Mouse (Mus musculus) MEL (cell line): ENCODE data around the gene Zbtb46. TPM values are rescaled to one million over a fixed set of nuclear protein-coding genes. Genes with fewer than 3 reads are reported as not detected.

Experiments
- DNase-seq: peaks from one replicate; pipeline ENCODE4 v3.0.0; 2011; ENCODE audit warnings: low read depth, low spot score
- H3K27ac ChIP-seq: 2 replicates; pipeline ENCODE4 v1.5.1; 2012; ENCODE audit warnings: low read depth, mild to moderate bottlenecking, control low read depth, low read length, moderate library complexity; ENCODE audit not compliant: control insufficient read depth
- H3K27me3 ChIP-seq, 2 experiments: fragments of 150-350 bp in 1 of 2; sonication (generic) in 1 of 2; 2 replicates each; pipeline ENCODE4 v1.6.1; 2012; ENCODE audit warnings: low read length in 2 of 2, mild to moderate bottlenecking in 2 of 2, improper control_type of control experiment in 1 of 2, moderate library complexity in 1 of 2; ENCODE audit not compliant: insufficient read depth in 2 of 2, control insufficient read depth in 1 of 2
- H3K36me3 ChIP-seq, 2 experiments: 2 replicates each; pipeline ENCODE4 v1.6.1; 2012 to 2014; ENCODE audit warnings: low read length in 2 of 2, improper control_type of control experiment in 1 of 2, inconsistent platforms in 1 of 2, mild to moderate bottlenecking in 1 of 2; ENCODE audit not compliant: insufficient read depth in 2 of 2, control insufficient read depth in 1 of 2
- H3K4me1 ChIP-seq, 2 experiments: fragments of 150-350 bp in 1 of 2; sonication (generic) in 1 of 2; 2 replicates each; pipeline ENCODE4 v1.6.1; 2012; ENCODE audit warnings: low read length in 2 of 2, improper control_type of control experiment in 1 of 2, mild to moderate bottlenecking in 1 of 2; ENCODE audit not compliant: insufficient read depth in 2 of 2, control insufficient read depth in 1 of 2
- H3K4me3 ChIP-seq, 2 experiments: fragments of 150-350 bp in 1 of 2; sonication (generic) in 1 of 2; 2 replicates each; pipeline ENCODE4 v1.5.1; 2012; ENCODE audit warnings: low read depth in 2 of 2, low read length in 2 of 2, mild to moderate bottlenecking in 2 of 2, moderate library complexity in 2 of 2, control low read depth in 1 of 2, improper control_type of control experiment in 1 of 2; ENCODE audit not compliant: control insufficient read depth in 1 of 2, insufficient read depth in 1 of 2
- H3K79me2 ChIP-seq: 2 replicates; pipeline ENCODE4 v1.6.1; 2012; ENCODE audit warnings: mild to moderate bottlenecking, low read length, moderate library complexity; ENCODE audit not compliant: control insufficient read depth, poor library complexity, insufficient read depth
- H3K9ac ChIP-seq: 2 replicates; pipeline ENCODE4 v1.6.1; 2012; ENCODE audit warnings: low read depth, mild to moderate bottlenecking, control low read depth, low read length, moderate library complexity; ENCODE audit not compliant: control insufficient read depth, poor library complexity, severe bottlenecking
- H3K9me3 ChIP-seq: fragments of 150-350 bp; sonication (generic); replicated peaks from 2 replicates; pipeline ENCODE4 v1.6.1; 2012; ENCODE audit warnings: mild to moderate bottlenecking, low read length, improper control_type of control experiment, moderate library complexity; ENCODE audit not compliant: insufficient read depth
- CHD1 ChIP-seq: IDR thresholded peaks from 2 replicates; pipeline ENCODE4 v1.6.1; 2012; ENCODE audit warnings: low read depth, mild to moderate bottlenecking, inconsistent platforms, low read length, improper control_type of control experiment
- CTCF ChIP-seq, 3 experiments: IDR thresholded peaks in 2 of 3; conservative IDR thresholded peaks in 1 of 3; 2 replicates each; pipeline ENCODE4 v1.5.1; 2011 to 2012; ENCODE audit warnings: low read length in 3 of 3, low read depth in 2 of 3, mild to moderate bottlenecking in 2 of 3, improper control_type of control experiment in 1 of 3, inconsistent platforms in 1 of 3, mixed read lengths in 1 of 3, moderate library complexity in 1 of 3; ENCODE audit not compliant: control insufficient read depth in 1 of 3, insufficient read depth in 1 of 3, poor library complexity in 1 of 3, severe bottlenecking in 1 of 3
- E2F4 ChIP-seq: IDR thresholded peaks from 2 replicates; pipeline ENCODE4 v1.6.1; 2011; ENCODE audit warnings: low read depth, low read length, improper control_type of control experiment, borderline replicate concordance
- GATA1 ChIP-seq: IDR thresholded peaks from 2 replicates; pipeline ENCODE4 v1.6.1; 2011; ENCODE audit warnings: low read depth, low read length, improper control_type of control experiment
- MEF2A ChIP-seq: IDR thresholded peaks from 2 replicates; pipeline ENCODE4 v1.6.1; 2014; ENCODE audit warnings: low read depth, mild to moderate bottlenecking, inconsistent platforms, low read length, improper control_type of control experiment; ENCODE audit not compliant: poor library complexity, insufficient replicate concordance, severe bottlenecking; ENCODE audit errors: extremely low read depth
- MXI1 ChIP-seq: IDR thresholded peaks from 2 replicates; pipeline ENCODE4 v1.6.1; 2011; ENCODE audit warnings: mild to moderate bottlenecking, low read depth, low read length, improper control_type of control experiment
- NELFE ChIP-seq: IDR thresholded peaks from 2 replicates; pipeline ENCODE4 v1.6.1; 2011; ENCODE audit warnings: low read depth, low read length, improper control_type of control experiment
- NRF1 ChIP-seq: IDR thresholded peaks from 2 replicates; pipeline ENCODE4 v1.6.1; 2014; ENCODE audit warnings: low read depth, mild to moderate bottlenecking, inconsistent platforms, low read length, improper control_type of control experiment, moderate library complexity; ENCODE audit not compliant: poor library complexity, insufficient read depth, severe bottlenecking
- POLR2A ChIP-seq, 2 experiments: IDR thresholded peaks; 2 replicates each; pipeline ENCODE4 v1.6.1; 2011 to 2012; ENCODE audit warnings: low read length in 2 of 2, mild to moderate bottlenecking in 2 of 2, control low read depth in 1 of 2, improper control_type of control experiment in 1 of 2, low read depth in 1 of 2, moderate library complexity in 1 of 2; ENCODE audit not compliant: control insufficient read depth in 1 of 2, insufficient read depth in 1 of 2, poor library complexity in 1 of 2
- RAD21 ChIP-seq: IDR thresholded peaks from 2 replicates; pipeline ENCODE4 v1.6.1; 2011; ENCODE audit warnings: mild to moderate bottlenecking, low read depth, low read length, improper control_type of control experiment
- RCOR1 ChIP-seq: IDR thresholded peaks from 2 replicates; pipeline ENCODE4 v1.6.1; 2012; ENCODE audit warnings: low read depth, mild to moderate bottlenecking, inconsistent platforms, low read length, improper control_type of control experiment
- SIN3A ChIP-seq: IDR thresholded peaks from 2 replicates; pipeline ENCODE4 v1.6.1; 2012; ENCODE audit warnings: low read length, improper control_type of control experiment, inconsistent platforms
- SMC3 ChIP-seq: IDR thresholded peaks from 2 replicates; pipeline ENCODE4 v1.6.1; 2011; ENCODE audit warnings: low read depth, low read length, improper control_type of control experiment
- USF1 ChIP-seq: IDR thresholded peaks from 2 replicates; pipeline ENCODE4 v1.6.1; 2014; ENCODE audit warnings: low read depth, mild to moderate bottlenecking, inconsistent platforms, low read length, improper control_type of control experiment, moderate library complexity
- ZC3H11A ChIP-seq: IDR thresholded peaks from 2 replicates; pipeline ENCODE4 v1.6.1; 2012; ENCODE audit warnings: low read depth, mild to moderate bottlenecking, inconsistent platforms, low read length, improper control_type of control experiment
- ZKSCAN1 ChIP-seq: IDR thresholded peaks from 2 replicates; pipeline ENCODE4 v1.6.1; 2012; ENCODE audit warnings: low read depth, mild to moderate bottlenecking, inconsistent platforms, low read length, improper control_type of control experiment, moderate library complexity
- ZMIZ1 ChIP-seq: IDR thresholded peaks from 2 replicates; pipeline ENCODE4 v1.6.1; 2012; ENCODE audit warnings: low read depth, mild to moderate bottlenecking, inconsistent platforms, low read length, improper control_type of control experiment, moderate library complexity
- ZNF384 ChIP-seq: IDR thresholded peaks from 2 replicates; pipeline ENCODE4 v1.6.1; 2012; ENCODE audit warnings: low read depth, mild to moderate bottlenecking, inconsistent platforms, low read length, improper control_type of control experiment
- polyA plus RNA-seq, 2 experiments: library from polyadenylated mRNA; stranded (reverse) in 1 of 2; unstranded in 1 of 2; fragments of >175 nt in 1 of 2; fragments of >200 nt in 1 of 2; gene quantifications; 2 replicates each; pipeline versions ENCODE4 v1.2.1 to v1.2.4; 2012; ENCODE audit warnings: low replicate concordance in 2 of 2, low read depth in 1 of 2; ENCODE audit not compliant: insufficient read length in 2 of 2, insufficient read depth in 1 of 2, missing spikeins in 1 of 2
- total RNA-seq: library from RNA; depleted of rRNA; stranded (reverse); fragments of 300-350 nt; gene quantifications from 2 replicates; pipeline ENCODE4 v1.2.3, GENCODE M21; 2012

Zbtb46 gene
- total and polyA plus RNA-seq, 3 experiments = 0.23 to 0.64 TPM; not detected in 1

DNA sequence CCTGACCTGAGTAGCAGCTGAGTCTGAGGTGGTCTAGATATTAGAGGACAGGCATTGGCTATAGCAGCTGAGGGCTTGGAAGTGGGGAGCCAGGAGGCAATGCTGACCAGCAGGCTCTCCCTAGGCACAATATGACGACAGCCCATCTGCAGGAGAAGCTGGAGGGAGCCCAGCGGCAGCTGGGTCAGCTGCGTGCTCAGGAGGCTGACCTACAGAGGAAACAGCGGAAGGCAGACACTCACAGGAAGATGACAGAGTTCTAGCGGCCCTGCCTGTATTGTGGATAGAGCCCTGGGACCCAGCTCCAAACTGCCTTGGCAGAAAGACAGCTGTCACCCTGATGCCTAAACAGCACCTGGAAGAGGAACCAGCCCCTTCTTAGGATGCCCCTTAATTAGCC is 79.0 kb downstream of the Zbtb46 start:
- no peak for DNase-seq
- peaks cover 2 to 9% of the 10 kb centered on the region in 2 experiments; a peak in 3 of 4 replicates for H3K36me3 ChIP-seq
- H3K27ac ChIP-seq = no peak overlapping the region
- H3K27me3 ChIP-seq = no peaks in the 10 kb centered on the region
- H3K9me3 ChIP-seq = no peaks in the 10 kb centered on the region
- TF ChIP-seq RCOR1 (no peak), NRF1 (no peak), SMC3 (no peak), MEF2A (no peak), RAD21 (no peak), USF1 (no peak), POLR2A (IDR thresholded peaks at IDR 0.05; ENCODE audit: control insufficient read depth in 1 of 2, insufficient read depth in 1 of 2, low read depth in 1 of 2, low read length in 2 of 2, poor library complexity in 1 of 2) (no peak)
- TF ChIP-seq, all 39 proteins: peak for 0
- no peaks in the 10 kb centered on the region for H3K4me1 ChIP-seq
- H3K9ac ChIP-seq = no peak overlapping the region
- H3K79me2 ChIP-seq = peaks cover 9% of the 10 kb centered on the region
- no peak overlapping the region for H3K4me3 ChIP-seq

- H3K9ac ChIP-seq = no peak within 1 kb of the TSS
- H3K27ac ChIP-seq = no peak within 1 kb of the TSS
- peaks cover 9% of the 10 kb centered on the region for H3K79me2 ChIP-seq
- H3K4me3 ChIP-seq = no peak within 1 kb of the TSS
- no peaks in the 10 kb centered on the region for H3K9me3 ChIP-seq
- TF ChIP-seq ZMIZ1 (no peak), CTCF (IDR thresholded peaks at IDR 0.05 in 2 of 3, conservative IDR thresholded peaks at IDR 0.05 in 1 of 3; ENCODE audit: control insufficient read depth in 1 of 3, insufficient read depth in 1 of 3, low read depth in 2 of 3, low read length in 3 of 3, poor library complexity in 1 of 3, severe bottlenecking in 1 of 3) (no peak), SIN3A (no peak), ZNF384 (no peak), NELFE (no peak), E2F4 (no peak), GATA1 (no peak), ZC3H11A (no peak), MXI1 (no peak), ZKSCAN1 (no peak), CHD1 (no peak), MEF2A (no peak)
- H3K4me1 ChIP-seq = no peaks in the 10 kb centered on the region
- H3K36me3 ChIP-seq = peaks cover 2 to 11% of the 10 kb centered on the region in 2 experiments; a peak in 3 of 4 replicates
- DNase-seq = no peak
- no peaks in the 10 kb centered on the region for H3K27me3 ChIP-seq
These were observed 79.4 kb downstream of the Zbtb46 start, which contains the start of gene Lime1 for GRCm38 (mm10) chr2:181379778-181380177. TSS of gene Lime1 (plus strand) at chr2:181380078.
